Mouse (Mus musculus) ES-E14 (cell line): ENCODE data around the gene Apol7a.
"Not testable (repeated sequence)": the region's sequence is repeated elsewhere in the genome, so short reads cannot be mapped to it uniquely, and the experiment has no call there.

Experiments used
- CHD2 ChIP-seq: IDR thresholded peaks from 2 replicates; pipeline ENCODE4 v1.6.1; 2014; ENCODE audit warnings: mild to moderate bottlenecking, low read depth, low read length, inconsistent platforms
- HCFC1 ChIP-seq: IDR thresholded peaks from 2 replicates; pipeline ENCODE4 v1.6.1; 2012; ENCODE audit warnings: low read length, inconsistent platforms, borderline replicate concordance; ENCODE audit not compliant: insufficient read depth

DNA sequence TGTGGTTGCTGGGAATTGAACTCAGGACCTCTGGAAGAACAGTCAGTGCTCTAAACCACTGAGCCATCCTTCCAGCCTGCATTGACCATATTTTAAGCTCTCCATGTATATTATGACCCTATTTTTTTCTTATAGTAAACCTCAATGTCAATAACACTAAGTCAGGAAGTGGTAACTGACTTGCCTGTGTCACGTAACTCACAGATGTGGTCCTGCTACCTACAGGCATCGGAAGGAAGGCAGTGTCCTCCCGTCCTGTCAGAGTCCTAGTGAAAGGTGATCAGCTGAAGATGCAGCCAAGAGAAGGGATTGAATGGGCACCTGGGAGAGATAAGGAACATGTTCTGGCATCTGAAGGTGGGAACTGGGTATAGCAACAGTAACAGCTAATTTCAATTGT is 20.7 kb upstream of the Apol7a start:
- not testable (repeated sequence) for TF ChIP-seq HCFC1, CHD2
